Mouse (Mus musculus): ENCODE results near the gene 2200002D01Rik. TPM values are rescaled to one million over a fixed set of nuclear protein-coding genes. Genes with fewer than 3 reads are reported as not detected.
A peak's percentile ranks its signal among the peaks of the same experiment; 100 is the strongest.
"Not testable (repeated sequence)": the region's sequence is repeated elsewhere in the genome, so short reads cannot be mapped to it uniquely, and the experiment has no call there.

2200002D01Rik gene
- polyA plus RNA-seq, 1 experiment from 2014 or later, result 6.3 TPM

DNA sequence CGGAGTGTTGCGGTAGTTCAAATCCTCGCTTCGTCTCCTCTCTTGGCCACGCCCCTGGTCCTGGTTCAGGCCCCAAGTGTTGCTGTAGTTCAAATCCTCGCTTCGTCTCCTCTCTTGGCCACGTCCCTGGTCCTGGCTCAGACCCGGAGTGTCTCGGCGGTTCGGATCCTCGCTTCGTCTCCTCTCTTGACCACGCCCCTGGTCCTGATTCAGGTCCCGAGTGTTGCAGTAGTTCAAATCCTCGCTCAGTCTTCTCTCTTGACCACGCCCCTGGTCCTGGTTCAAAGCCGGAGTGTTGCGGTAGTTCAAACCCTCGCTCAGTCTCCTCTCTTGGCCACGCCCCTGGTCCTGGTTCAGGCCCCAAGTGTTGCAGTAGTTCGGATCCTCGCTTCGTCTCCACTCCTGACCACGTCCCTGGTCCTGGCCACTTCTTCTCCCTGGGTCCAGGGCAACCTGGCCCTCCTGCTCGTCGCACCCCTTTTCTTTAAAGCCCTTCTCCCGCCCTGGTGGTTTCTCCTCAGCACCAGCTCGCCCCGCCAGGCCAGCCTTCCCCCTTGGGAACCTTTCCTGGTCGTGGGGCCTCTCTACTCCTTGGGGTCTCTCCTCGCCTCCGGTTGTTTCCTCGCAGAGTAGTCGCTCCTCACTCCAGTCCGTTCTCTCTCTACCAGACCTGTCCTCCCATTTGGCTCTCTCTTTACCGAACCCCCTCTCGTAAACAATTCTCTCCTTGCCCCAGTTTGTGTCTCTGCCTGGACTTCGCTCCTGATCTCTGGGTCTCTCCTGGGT is 35.3 kb downstream of the 2200002D01Rik start:
- H3K36me3 ChIP-seq (replicated peaks); H3K9me3 ChIP-seq (replicated peaks); ATAC-seq (ENCODE audit: insufficient read depth); H3K27ac ChIP-seq (replicated peaks); H3K27me3 ChIP-seq; H3K4me2 ChIP-seq; H3K9ac ChIP-seq; H3K4me3 ChIP-seq (replicated peaks): not testable (repeated sequence)
- 38% methylated on average over 40 of the region's 40 CpGs for WGBS (ENCODE audit: insufficient replicate concordance)
- peaks cover 19% of the 10 kb centered on the region for H3K4me1 ChIP-seq (replicated peaks)

- WGBS (ENCODE audit: insufficient replicate concordance), result 15% methylated on average over 26 of the region's 26 CpGs
- no peak overlapping the region for H3K9ac ChIP-seq
Observed at GRCm38 (mm10) chr7:29212199-29212765, 36.0 kb downstream of the 2200002D01Rik start.

DNA sequence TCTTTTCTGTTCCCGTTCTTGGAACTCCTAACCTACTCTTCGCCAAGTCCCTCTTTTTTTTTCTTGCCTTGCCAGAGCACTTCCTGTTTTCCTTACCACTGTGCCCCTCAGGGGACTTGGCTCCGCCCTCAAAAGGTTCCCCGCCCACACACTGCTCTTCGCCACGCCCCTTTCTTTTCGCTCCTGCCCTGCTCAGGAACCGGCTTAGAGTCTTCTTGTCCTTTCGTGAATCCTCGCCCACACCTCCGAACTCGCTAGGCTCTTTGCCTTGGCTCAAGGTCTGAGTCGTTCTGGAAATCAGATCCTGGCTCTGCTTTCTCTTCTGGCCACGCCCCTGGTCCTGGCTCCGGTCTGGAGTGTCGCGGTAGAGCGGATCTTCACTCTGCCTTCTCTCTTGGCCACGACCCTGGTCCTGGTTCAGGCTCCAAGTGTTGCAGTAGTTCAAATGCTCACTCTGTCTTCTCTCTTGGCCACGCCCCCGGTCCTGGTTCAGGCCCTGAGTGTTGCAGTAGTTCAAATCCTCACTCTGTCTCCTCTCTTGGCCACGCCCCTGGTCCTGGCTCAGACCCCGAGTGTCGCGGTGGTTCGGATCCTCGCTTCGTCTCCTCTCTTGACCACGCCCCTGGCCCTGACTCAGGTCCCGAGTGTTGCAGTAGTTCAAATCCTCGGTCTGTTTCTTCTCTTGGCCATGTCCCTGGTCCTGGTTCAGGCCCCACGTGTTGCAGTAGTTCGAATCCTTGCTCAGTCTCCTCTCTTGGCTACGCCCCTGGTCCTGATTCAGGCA is 36.7 kb downstream of the 2200002D01Rik start:
- Histone ChIP-seq H3K9me3 (replicated peaks) (no peaks in the 10 kb centered on the region), H3K4me2 (peak overlapping the region; percentile 69), H3K27me3 (peaks cover 5% of the 10 kb centered on the region; the same call in 1 of the 2 replicates), H3K4me3 (replicated peaks) (peak overlapping the region; percentile 47), H3K9ac (peak overlapping the region; percentile 25; the same call in 1 of the 2 replicates), H3K36me3 (replicated peaks) (no peaks in the 10 kb centered on the region), H3K4me1 (replicated peaks) (peaks cover 19% of the 10 kb centered on the region), H3K27ac (replicated peaks) (peak overlapping the region; percentile 70)
- 4% methylated on average over 34 of the region's 34 CpGs for WGBS (ENCODE audit: insufficient replicate concordance)
- ATAC-seq (ENCODE audit: insufficient read depth), result peak; percentile 78

More at GRCm38 (mm10) chr7:29212199-29212765, 36.0 kb downstream of the 2200002D01Rik start:
- no peaks in the 10 kb centered on the region for H3K36me3 ChIP-seq (replicated peaks)
- H3K4me2 ChIP-seq, result peak overlapping the region; percentile 69
- H3K4me1 ChIP-seq (replicated peaks), result peaks cover 19% of the 10 kb centered on the region
- peaks cover 5% of the 10 kb centered on the region; the same call in 1 of the 2 replicates for H3K27me3 ChIP-seq
- peak overlapping the region; percentile 47 for H3K4me3 ChIP-seq (replicated peaks)
- H3K27ac ChIP-seq (replicated peaks), result peak overlapping the region; percentile 70
- no peak for ATAC-seq (ENCODE audit: insufficient read depth)
- no peaks in the 10 kb centered on the region for H3K9me3 ChIP-seq (replicated peaks)

- H3K4me3 ChIP-seq (replicated peaks), result peak overlapping the region; percentile 47
- 12% methylated on average over 14 of the region's 15 CpGs for WGBS (ENCODE audit: insufficient replicate concordance)
- peak; percentile 63 for ATAC-seq (ENCODE audit: insufficient read depth)
- H3K4me2 ChIP-seq, result peak overlapping the region; percentile 69
- H3K4me1 ChIP-seq (replicated peaks), result peaks cover 19% of the 10 kb centered on the region
- H3K27me3 ChIP-seq; H3K36me3 ChIP-seq (replicated peaks); H3K9ac ChIP-seq; H3K9me3 ChIP-seq (replicated peaks): not testable (repeated sequence)
- H3K27ac ChIP-seq (replicated peaks), result peak overlapping the region; percentile 70; the same call in 1 of the 2 replicates
Observed at GRCm38 (mm10) chr7:29211013-29211412, 37.3 kb downstream of the 2200002D01Rik start.

DNA sequence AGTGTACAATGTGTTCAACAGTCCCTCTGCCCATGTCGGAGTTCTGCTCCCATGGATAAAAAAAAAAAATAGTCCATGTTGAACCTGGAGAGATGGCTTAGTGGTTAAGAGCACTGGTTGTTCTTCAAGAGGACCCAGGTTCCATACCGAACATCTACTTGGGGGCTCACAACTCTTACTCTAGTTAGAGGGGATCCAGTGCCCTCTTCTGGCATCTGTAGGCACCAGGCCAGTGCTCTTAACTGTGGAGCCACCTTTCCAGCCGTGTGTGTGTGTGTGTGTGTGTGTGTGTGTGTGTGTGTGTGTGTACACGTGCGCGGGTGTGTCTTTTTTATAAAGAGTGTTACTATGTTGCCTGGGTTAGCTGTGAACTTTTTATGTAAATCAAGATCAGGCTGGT is 45.7 kb downstream of the 2200002D01Rik start:
- no peak overlapping the region for H3K4me3 ChIP-seq (replicated peaks)
- H3K27ac ChIP-seq (replicated peaks), result no peak overlapping the region
- no peak for ATAC-seq (ENCODE audit: insufficient read depth)
- 45% methylated on average over 6 of the region's 6 CpGs for WGBS (ENCODE audit: insufficient replicate concordance)
- no peaks in the 10 kb centered on the region for H3K36me3 ChIP-seq (replicated peaks)
- no peaks in the 10 kb centered on the region for H3K27me3 ChIP-seq
- no peak overlapping the region for H3K4me2 ChIP-seq
- H3K4me1 ChIP-seq (replicated peaks), result no peaks in the 10 kb centered on the region
- H3K9ac ChIP-seq, result no peak overlapping the region
- no peaks in the 10 kb centered on the region for H3K9me3 ChIP-seq (replicated peaks)

Other genes starting within 250 kb of the 2200002D01Rik start
- 0.36 and 0.37 TPM in 2 replicates for gene Ryr1, start 123.3 kb downstream of the 2200002D01Rik start, polyA plus RNA-seq (2015; fragmentation: Nextera tagmentation; extraction: Ambion mirVana)
- 0.79 and 0.96 TPM in 2 replicates for gene Rasgrp4, start 113.6 kb downstream of the 2200002D01Rik start, polyA plus RNA-seq (2015; fragmentation: Nextera tagmentation; extraction: Ambion mirVana)
- gene Fam98c, start 92.2 kb downstream of the 2200002D01Rik start, polyA plus RNA-seq (2015; fragmentation: Nextera tagmentation; extraction: Ambion mirVana), result 6.2 and 6.5 TPM in 2 replicates
- 0.05 TPM in 1 of 2 replicates, not detected in the other for gene Ggn, start 78.3 kb downstream of the 2200002D01Rik start, polyA plus RNA-seq (2015; fragmentation: Nextera tagmentation; extraction: Ambion mirVana)
- gene Spred3, start 78.1 kb downstream of the 2200002D01Rik start, polyA plus RNA-seq (2015; fragmentation: Nextera tagmentation; extraction: Ambion mirVana), result 0.13 and 0.21 TPM in 2 replicates
- gene Psmd8, start 67.8 kb downstream of the 2200002D01Rik start, polyA plus RNA-seq (2015; fragmentation: Nextera tagmentation; extraction: Ambion mirVana), result 110 and 112 TPM in 2 replicates
- gene Catsperg1, start 34.4 kb downstream of the 2200002D01Rik start, polyA plus RNA-seq (2015; fragmentation: Nextera tagmentation; extraction: Ambion mirVana), result 0.21 and 0.28 TPM in 2 replicates
- 1.2 and 1.8 TPM in 2 replicates for gene Kcnk6, start 16.0 kb downstream of the 2200002D01Rik start, polyA plus RNA-seq (2015; fragmentation: Nextera tagmentation; extraction: Ambion mirVana)
- gene Yif1b, start 10.1 kb downstream of the 2200002D01Rik start, polyA plus RNA-seq (2015; fragmentation: Nextera tagmentation; extraction: Ambion mirVana), result 43.6 and 44.1 TPM in 2 replicates
- 34.0 and 41.2 TPM in 2 replicates for gene Spint2, start 33.4 kb upstream of the 2200002D01Rik start, polyA plus RNA-seq (2015; fragmentation: Nextera tagmentation; extraction: Ambion mirVana)
- 2.2 and 2.7 TPM in 2 replicates for gene Ppp1r14a, start 40.8 kb upstream of the 2200002D01Rik start, polyA plus RNA-seq (2015; fragmentation: Nextera tagmentation; extraction: Ambion mirVana)
- 1.7 and 2.3 TPM in 2 replicates for gene Dpf1, start 55.5 kb upstream of the 2200002D01Rik start, polyA plus RNA-seq (2015; fragmentation: Nextera tagmentation; extraction: Ambion mirVana)